ENCODE assay signal across 10 mouse cellular contexts in genomic region chr8:107821522-107821921, GRCm38 (mm10).
A peak's percentile ranks its signal among the peaks of the same experiment; 100 is the strongest.
DNase-seq lines count a peak whose midpoint lies in the region.
"Had no signal": no experiment of that assay in that cellular context is flagged by ENCODE, and none has a peak within 500 bp of the region (broad histone marks: within the 10 kb centered on the region; RNA-seq: fewer than 3 reads in every experiment).

No protein-coding gene starts in this region.

- peak; percentile 70 for DNase-seq in heart, adult 11 months
- no peak for DNase-seq in heart, postnatal 4 days
- DNase-seq in WW6 (ENCODE audit: low read depth, low spot score) = peak; percentile 39
- peak; percentile 37 for DNase-seq in limb, embryonic 10.5 days (ENCODE audit: low spot score)
- peak; percentile 45 to 66 for DNase-seq in lung, postnatal 4 days
- no peak for DNase-seq in heart, embryonic 10.5 days (ENCODE audit: low spot score)
- DNase-seq in heart, adult 9 months (ENCODE audit: low spot score in 2 of 2) = no peak
- DNase-seq in adrenal gland, postnatal 25 days = no peak

- 31% methylated on average over 6 of the region's 6 CpGs for WGBS in limb, embryonic 10.5 days
- WGBS in heart, embryonic 10.5 days = 56% methylated on average over 6 of the region's 6 CpGs

- H3K4me1 ChIP-seq in limb, embryonic 10.5 days = peaks cover 70% of the 10 kb centered on the region
- peaks cover 23% of the 10 kb centered on the region for H3K4me1 ChIP-seq in heart, embryonic 10.5 days
- H3K4me1 ChIP-seq: megakaryocyte, embryonic 14.5 days had no signal

- no peaks in the 10 kb centered on the region for H3K27me3 ChIP-seq in limb, embryonic 10.5 days (ENCODE audit: low read depth, poor library complexity, severe bottlenecking)
- no peaks in the 10 kb centered on the region for H3K27me3 ChIP-seq in heart, embryonic 10.5 days (ENCODE audit: insufficient read depth, poor library complexity, severe bottlenecking)

- H3K4me3 ChIP-seq in limb, embryonic 10.5 days = no peak overlapping the region
- H3K4me3 ChIP-seq in heart, embryonic 10.5 days = no peak overlapping the region
- H3K4me3 ChIP-seq: hindbrain, embryonic 15.5 days; megakaryocyte, embryonic 14.5 days had no signal

- H3K9me3 ChIP-seq in limb, embryonic 10.5 days (replicated peaks) = no peaks in the 10 kb centered on the region
- no peaks in the 10 kb centered on the region for H3K9me3 ChIP-seq in heart, embryonic 10.5 days
- H3K9me3 ChIP-seq: hindbrain, embryonic 15.5 days; megakaryocyte, embryonic 14.5 days had no signal

- H3K27ac ChIP-seq in limb, embryonic 10.5 days = peak overlapping the region; percentile 79
- no peak overlapping the region for H3K27ac ChIP-seq in heart, embryonic 10.5 days
- H3K27ac ChIP-seq: hindbrain, embryonic 15.5 days had no signal

- no peaks in the 10 kb centered on the region for H3K36me3 ChIP-seq in limb, embryonic 10.5 days
- no peaks in the 10 kb centered on the region for H3K36me3 ChIP-seq in heart, embryonic 10.5 days
- H3K36me3 ChIP-seq: hindbrain, embryonic 15.5 days had no signal

Comparison
In these comparisons a context has a peak if more than half of its experiments do, and no peak if none do; other contexts are left out.
1. DNase-seq: peak in heart, adult 11 months (single experiment), WW6 (single experiment), limb, embryonic 10.5 days (single experiment) and lung, postnatal 4 days (2 of 2); none in heart, postnatal 4 days (single experiment), heart, embryonic 10.5 days (single experiment), heart, adult 9 months (0 of 2) and adrenal gland, postnatal 25 days (single experiment).